Mouse (Mus musculus) adrenal gland, postnatal 14 days (tissue): ENCODE results near the gene Raver1. TPM values are rescaled to one million over a fixed set of nuclear protein-coding genes. Genes with fewer than 3 reads are reported as not detected.
A peak's percentile ranks its signal among the peaks of the same experiment; 100 is the strongest.

Experiments used
- DNase-seq: peaks from one replicate; pipeline ENCODE4 v3.0.0; 2021; ENCODE audit warnings: mixed read lengths
- total RNA-seq: library from RNA; stranded (reverse); gene quantifications from 2 replicates; pipeline ENCODE4 v1.2.3, GENCODE M21; 2021

Raver1 gene
- total RNA-seq, 1 experiment from 2014 or later = 52.8 TPM

DNA sequence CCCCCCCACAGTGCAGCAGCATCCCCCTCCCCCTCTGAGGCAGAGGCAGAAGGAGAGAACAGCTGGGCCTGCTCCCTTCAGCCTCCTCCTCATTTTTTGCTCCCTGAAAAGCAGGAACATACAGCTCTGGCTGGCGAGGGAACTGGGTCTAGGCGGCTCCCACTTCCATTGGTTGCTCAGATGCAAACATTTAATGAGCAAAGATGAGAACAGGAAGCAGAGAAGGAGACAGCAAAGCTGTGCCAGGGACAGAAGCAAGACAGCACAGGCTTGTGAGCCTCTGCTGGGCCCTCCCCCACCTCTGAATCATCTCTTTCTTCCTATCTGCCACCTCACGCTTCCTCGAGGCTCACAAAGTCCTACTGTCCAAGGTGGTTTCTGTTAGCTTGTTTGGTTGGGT, 50.5 kb downstream of the Raver1 start:
- DNase-seq = peak; percentile 37

DNA sequence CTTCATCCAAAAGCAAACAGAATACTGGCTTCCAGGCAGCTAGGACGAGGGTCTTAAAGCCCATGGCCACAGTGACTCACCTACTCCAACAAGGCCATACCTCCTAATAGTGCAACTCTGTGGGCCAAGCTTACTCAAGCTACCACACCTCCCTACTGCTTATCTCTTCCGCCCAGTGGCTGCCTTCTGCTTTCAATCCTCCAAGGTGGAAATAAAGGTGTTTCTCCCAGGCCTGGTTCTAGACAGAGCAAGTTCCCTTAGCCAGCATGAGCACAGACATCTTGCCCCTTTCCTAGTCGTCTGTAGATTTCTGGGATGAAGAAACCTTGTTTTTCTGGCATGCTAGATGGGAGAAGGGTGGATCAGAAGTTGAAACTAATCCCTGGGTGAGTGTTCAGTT, 52.0 kb downstream of the Raver1 start:
- DNase-seq = no peak

DNA sequence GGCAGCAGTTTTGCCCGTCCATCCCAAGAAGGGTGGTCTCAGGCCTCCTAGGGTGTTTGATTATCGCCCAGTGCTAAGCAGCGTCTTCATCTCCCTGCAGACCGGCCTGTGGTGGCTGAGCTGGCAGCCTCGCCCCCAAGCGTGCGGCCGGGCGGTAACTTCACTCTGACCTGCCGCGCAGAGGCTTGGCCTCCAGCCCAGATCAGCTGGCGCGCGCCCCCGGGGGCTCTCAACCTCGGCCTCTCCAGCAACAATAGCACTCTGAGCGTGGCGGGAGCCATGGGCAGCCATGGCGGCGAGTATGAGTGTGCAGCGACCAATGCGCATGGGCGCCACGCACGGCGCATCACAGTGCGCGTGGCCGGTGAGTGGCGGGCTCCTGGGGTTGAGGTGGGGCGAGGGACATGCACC, 54.3 kb downstream of the Raver1 start:
- DNase-seq = peak; percentile 59

DNA sequence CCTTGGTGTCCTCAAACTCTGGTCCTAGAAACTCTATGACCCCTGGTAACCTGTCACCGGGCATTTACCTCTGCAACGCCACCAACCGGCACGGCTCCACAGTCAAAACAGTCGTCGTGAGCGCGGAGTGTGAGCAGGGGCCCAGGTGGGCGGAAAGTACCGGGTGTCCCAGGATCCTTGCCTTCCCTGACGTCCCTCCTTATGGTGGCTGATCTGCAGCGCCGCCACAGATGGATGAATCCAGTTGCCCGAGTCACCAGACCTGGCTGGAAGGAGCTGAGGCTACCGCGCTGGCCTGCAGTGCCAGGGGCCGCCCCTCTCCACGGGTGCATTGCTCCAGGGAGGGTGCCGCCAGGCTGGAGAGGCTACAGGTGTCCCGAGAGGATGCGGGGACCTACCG, 55.1 kb downstream of the Raver1 start:
- DNase-seq = no peak

DNA sequence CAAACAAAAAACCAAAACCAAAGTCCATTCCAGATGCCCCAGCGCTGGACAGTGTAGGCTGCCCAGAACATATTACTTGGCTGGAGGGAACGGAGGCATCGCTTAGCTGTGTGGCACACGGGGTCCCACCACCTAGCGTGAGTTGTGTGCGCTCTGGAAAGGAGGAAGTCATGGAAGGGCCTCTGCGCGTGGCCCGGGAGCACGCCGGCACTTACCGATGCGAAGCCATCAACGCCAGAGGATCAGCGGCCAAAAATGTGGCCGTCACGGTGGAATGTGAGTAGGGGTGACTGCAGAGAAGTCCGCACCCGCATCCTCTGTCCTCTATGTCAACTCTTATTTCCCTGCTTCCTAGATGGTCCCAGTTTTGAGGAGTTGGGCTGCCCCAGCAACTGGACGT, 55.6 kb downstream of the Raver1 start:
- no peak for DNase-seq

DNA sequence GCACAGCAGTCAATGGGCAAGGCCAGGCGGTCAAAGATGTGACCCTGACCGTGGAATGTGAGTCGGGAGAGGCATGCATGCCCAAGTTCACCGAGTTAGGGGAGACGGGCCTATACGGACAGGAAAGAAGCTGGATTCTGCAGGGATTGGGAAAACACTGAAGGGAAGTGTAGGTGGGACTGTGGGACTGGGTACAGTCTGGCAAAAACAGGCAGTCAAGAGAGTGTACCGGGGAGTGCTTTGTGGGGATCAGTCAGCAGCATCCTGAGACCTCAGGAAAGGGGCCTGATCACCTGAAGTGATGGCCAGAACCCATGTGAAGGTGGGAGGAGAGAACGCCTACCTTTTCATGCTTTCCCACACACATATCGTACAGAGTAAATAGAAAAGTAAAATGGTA, 56.2 kb downstream of the Raver1 start:
- no peak for DNase-seq

DNA sequence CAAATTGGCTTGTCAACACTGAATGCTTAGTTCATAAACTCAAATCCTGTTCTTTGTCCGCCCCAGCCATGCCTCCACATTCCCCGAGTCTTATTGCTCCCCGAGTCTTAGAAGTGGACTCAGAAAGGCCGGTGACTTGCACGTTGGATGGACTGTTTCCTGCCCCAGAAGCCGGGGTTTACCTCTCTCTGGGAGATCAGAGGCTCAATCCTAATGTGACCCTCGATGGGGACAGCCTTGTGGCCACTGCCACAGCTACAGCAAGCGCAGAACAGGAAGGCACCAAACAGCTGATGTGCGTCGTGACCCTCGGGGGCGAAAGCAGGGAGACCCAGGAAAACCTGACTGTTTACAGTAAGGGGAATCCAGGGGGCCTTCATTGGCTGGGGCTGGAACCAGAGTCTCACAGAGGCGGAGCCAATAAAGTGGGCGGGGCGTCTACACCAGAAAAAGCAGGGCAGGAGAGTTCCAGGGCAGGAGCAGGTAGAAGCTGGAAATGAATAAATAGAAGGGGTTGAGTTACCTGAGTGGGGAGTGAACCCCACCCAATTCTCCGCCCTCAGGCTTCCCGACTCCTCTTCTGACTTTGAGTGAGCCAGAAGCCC, 57.2 kb downstream of the Raver1 start:
- no peak for DNase-seq

DNA sequence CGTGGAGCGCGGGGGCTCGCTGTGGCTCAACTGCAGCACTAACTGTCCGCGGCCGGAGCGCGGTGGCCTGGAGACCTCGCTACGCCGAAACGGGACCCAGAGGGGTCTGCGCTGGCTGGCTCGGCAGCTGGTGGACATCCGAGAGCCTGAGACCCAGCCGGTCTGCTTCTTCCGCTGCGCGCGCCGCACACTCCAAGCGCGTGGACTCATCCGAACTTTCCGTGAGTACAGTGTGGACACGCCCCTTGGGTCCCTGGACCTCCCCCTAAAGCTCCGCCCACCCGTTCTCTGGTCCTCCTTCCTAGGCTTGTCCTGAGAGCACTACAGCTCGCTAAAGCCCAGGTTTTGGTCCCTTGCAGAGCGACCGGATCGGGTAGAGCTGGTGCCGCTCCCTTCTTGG, 58.7 kb downstream of the Raver1 start:
- peak; percentile 94 for DNase-seq

DNA sequence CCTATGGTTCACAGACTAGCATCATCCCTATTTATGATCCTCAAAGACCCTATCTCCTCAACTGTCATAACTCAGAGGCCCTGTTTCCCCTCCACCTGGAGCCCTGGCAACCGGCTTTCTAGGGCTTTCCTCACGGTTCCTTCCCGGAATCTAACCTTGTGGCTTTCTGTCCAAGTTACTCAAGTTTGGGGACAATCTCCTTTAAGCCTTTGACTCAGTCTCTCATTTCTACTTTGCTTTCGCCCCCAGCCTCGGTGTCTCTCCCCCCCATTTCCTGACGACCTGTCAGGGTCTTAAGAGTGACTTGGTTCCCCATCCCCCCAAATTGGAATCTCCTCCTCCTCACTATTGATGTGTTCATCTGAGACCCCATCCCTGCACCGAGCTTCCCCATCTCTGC, 59.3 kb downstream of the Raver1 start:
- no peak for DNase-seq

DNA sequence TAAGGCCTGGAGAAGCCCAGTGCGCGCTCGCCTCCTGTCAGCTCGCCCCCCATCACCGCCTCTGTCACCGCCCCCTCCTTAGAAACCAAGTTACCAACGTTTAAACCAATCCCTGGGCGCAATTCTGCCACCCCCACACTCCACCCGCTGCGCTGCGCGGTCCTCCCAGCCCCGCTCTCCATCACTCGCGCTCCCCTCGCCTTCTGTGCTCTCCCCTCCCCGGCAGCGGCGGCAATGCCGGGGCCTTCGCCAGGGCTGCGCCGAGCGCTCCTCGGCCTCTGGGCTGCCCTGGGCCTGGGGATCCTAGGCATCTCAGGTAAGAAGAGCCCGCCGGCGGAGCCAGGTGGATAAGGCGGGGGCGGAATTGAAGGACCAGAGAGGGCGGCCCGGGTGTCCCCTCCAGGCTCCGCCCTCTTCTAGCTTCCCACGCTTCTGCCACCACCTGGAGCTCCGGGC, 59.9 kb downstream of the Raver1 start, which contains the start of gene Icam5:
Icam5 (plus strand) TSS at position 178 of the 456 bp plus-strand sequence.
- DNase-seq = peak; percentile 47

DNA sequence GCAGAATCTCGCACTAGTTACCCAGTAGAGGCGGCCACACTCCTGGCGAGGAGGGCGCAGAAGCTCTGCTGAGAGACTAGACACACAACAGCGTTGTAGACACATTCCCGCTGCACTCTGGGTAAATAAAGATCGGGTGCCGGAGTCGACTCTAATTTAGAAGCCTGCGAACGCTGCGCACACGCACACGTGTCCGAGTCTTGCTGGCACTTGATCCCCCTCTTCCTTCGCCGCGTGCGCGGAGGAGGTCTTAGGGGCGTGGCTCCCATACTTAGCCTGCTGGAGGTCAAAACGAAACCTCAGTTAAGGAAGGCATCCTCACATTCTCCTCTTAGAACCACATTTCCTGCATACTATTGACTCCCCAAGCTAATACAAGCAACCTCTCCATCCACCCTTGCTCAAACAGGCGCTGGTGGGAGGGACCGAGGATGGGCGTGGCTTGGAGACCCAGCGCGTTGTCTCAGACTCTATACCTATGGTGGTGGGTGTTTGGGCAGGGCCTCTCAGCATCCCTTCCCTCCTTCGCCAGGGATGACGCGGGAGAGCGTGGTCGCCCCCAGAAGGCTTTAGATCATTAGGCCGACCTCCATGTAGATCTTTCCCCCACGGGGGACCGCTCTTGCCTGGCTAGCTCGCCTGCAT, 60.4 kb downstream of the Raver1 start:
- peak; percentile 78 for DNase-seq

DNA sequence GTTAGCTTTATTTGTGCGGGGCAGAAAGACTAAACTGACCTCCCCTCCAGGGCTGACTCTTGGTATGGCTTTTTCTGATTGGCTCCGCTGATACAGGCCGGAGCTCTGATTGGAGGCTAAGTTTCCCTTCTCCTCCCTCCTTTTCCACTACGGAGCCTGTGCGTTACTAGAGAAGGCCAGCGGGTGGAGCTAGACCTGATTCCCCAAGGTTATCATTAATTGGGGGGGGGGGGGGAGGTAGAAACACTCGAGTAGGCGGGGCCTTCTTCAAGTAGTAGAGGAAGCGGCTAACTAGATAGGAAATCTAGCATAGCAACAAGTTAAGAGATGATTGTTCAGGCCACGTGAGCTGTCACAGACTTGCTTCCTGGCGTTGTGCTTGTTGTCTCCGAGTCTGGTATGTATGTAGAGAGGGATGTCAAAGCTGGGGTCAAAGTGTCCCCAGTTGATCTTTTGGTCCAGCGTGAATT, 61.0 kb downstream of the Raver1 start:
- DNase-seq = peak; percentile 91

DNA sequence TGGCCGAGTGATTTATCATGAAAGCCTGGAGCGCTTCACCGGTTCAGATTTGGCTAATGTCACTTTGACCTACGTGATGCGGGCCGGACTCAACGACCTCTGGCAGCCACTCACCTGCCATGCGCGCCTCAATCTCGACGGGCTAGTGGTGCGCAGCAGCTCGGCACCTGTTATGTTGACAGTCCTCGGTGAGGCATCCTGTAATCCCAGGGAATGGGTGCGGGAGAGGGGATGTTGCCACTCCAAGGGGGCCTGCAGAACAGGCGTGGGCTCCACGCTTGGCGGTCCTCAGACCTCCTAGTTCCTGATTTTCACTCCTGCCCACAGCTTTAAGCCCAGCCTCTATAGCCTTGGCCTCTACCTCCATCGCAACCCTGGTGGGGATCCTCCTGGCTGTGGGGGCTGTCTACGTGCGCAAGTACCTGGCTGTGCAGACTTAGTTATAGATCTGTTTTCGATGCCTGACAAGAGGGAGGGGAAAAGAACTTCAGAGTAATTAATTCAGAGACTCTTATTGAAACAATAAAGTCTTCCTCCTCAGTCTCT, 61.7 kb downstream of the Raver1 start:
- no peak for DNase-seq

DNA sequence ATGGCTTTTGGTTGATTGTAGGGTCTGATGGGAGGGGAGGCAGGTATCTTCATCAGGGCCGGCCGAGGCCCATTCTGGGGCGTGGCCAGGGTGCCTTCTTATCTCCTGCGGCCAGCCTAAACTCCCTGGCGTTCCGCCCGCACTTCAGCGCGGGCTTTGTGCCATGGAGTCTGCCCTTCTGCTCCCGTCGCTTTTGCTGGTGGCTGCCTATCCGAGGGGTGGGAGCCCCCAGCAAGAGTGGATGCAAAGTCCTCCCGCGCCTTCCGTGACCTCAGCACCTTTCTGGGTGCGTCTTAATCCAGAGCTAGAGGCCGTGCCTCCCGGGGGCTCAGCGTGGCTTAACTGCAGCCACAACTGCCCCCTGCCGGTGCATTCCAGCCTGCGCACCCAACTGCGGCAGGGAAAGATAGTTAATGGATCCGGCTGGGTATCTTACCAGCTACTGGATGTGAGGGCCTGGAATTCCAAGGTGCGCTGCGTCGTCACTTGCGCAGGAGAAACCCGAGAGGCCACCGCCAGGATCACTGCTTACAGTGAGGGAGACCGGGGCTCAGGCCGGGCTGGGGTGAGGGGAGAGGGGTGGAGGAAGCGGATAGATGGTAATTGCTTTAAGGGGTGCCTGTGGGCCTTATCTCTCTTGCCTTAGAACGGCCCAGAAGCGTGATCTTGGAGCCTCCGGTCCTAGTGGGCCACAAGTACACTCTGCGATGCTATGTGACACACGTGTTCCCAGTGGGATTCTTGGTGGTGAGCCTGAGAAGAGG, 62.3 kb downstream of the Raver1 start, which contains the start of gene Icam4:
Icam4 (plus strand) TSS at position 83 of the 764 bp plus-strand sequence.
- peak; percentile 91 for DNase-seq

DNA sequence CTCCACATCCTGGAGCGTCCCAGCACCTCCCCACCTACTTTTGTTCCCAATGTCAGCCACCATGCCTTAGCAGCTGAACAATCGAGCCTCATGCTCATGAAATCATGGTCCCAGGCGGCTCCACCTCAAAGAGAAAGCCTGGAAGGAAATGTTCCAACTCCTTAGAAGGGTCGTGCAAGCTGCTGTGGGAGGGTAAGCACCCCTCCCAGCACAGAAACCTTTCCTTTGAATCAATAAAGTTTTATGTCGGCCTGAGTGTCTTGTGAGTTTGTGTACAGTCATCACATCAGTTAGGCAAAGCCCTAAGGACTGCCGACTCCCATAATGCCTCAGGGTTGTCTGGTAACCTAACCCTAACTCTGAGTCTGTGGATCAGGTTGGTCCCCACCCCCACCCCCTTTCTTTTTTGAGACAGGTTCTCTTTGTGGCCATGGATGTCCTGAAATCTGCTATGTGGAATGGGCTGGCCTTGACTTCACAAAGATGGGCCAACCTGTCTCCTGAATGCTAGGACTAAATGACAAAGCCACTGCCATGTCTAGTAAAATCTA, 63.2 kb downstream of the Raver1 start:
- DNase-seq = no peak

DNA sequence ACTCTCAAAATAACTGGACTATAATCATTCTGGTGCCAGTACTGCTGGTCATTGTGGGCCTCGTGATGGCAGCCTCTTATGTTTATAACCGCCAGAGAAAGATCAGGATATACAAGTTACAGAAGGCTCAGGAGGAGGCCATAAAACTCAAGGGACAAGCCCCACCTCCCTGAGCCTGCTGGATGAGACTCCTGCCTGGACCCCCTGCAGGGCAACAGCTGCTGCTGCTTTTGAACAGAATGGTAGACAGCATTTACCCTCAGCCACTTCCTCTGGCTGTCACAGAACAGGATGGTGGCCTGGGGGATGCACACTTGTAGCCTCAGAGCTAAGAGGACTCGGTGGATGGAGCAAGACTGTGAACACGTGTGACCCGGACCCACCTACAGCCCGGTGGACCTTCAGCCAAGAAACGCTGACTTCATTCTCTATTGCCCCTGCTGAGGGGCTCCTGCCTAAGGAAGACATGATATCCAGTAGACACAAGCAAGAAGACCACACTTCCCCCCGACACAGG, 64.0 kb downstream of the Raver1 start:
- DNase-seq = no peak

DNA sequence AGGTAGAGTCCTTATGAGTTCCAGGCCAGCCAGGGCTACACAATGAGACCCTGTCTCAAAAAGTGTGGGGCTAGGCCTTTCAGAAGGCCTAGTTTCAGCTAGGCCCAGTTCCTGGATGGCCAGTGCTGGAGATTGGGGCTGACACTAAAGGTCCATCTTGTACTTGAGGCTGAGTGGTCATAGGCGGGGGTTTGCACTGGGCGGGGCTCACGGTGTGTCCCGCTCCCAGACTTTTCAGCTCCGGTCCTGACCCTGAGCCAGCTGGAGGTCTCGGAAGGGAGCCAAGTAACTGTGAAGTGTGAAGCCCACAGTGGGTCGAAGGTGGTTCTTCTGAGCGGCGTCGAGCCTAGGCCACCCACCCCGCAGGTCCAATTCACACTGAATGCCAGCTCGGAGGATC, 65.0 kb downstream of the Raver1 start:
- no peak for DNase-seq

DNA sequence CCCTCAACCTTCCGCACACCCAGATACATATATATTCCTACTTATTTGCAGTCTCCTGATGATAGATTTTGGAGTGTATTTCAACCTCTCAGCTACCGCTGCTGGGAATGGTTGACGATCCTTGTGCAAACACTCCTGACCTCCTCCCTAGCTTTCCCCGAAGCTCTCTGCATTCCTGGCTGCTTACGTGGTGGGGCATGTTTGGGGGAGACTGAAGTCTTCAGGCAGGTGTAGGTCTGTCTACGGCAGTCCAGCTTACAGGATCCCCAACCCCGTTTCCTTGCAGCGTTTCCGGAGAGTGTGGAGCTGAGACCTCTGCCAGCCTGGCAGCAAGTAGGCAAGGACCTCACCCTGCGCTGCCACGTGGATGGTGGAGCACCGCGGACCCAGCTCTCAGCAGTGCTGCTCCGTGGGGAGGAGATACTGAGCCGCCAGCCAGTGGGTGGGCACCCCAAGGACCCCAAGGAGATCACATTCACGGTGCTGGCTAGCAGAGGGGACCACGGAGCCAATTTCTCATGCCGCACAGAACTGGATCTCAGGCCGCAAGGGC, 66.5 kb downstream of the Raver1 start:
- DNase-seq = no peak
